Mouse (Mus musculus): ENCODE data around the gene Bpifb9b. TPM values are rescaled to one million over a fixed set of nuclear protein-coding genes. Genes with fewer than 3 reads are reported as not detected.
"Not testable (repeated sequence)": the region's sequence is repeated elsewhere in the genome, so short reads cannot be mapped to it uniquely, and the experiment has no call there.

The Bpifb9b gene
- polyA plus RNA-seq, 1 experiment from 2014 or later: not detected

GRCm38 (mm10) chr2:154348152-154348551 is 41.1 kb downstream of the Bpifb9b start:
- no peak for DNase-seq (ENCODE audit: low spot score)
- Histone ChIP-seq H3K9me3 (no peaks in the 10 kb centered on the region), H3K27me3 (replicated peaks; ENCODE audit: low read depth, poor library complexity, severe bottlenecking) (no peaks in the 10 kb centered on the region), H3K27ac (replicated peaks) (no peak overlapping the region), H3K36me3 (replicated peaks) (peaks cover 77% of the 10 kb centered on the region), H3K4me1 (no peaks in the 10 kb centered on the region), H3K4me3 (no peak overlapping the region)
- WGBS: 93% methylated on average over 3 of the region's 3 CpGs

- not testable (repeated sequence) for H3K4me1 ChIP-seq; H3K9me3 ChIP-seq; H3K27me3 ChIP-seq (replicated peaks; ENCODE audit: low read depth, poor library complexity, severe bottlenecking)
- peaks cover 37% of the 10 kb centered on the region for H3K36me3 ChIP-seq (replicated peaks)
- peak; percentile 42 for DNase-seq (ENCODE audit: low spot score)
- 69% methylated on average over 16 of the region's 19 CpGs for WGBS
- H3K27ac ChIP-seq (replicated peaks): peak overlapping the region; percentile 73
- peak overlapping the region; percentile 52 for H3K4me3 ChIP-seq
These were observed 47.0 kb downstream of the Bpifb9b start for GRCm38 (mm10) chr2:154354000-154354425.

- WGBS: 90% methylated on average over 1 of the region's 1 CpGs
- no peak for DNase-seq (ENCODE audit: low spot score)
- H3K36me3 ChIP-seq (replicated peaks): peaks cover 47% of the 10 kb centered on the region
- H3K4me1 ChIP-seq: 0 out of 2 replicates have a peak, but pooled peaks cover 2% of the 10 kb centered on the region
- no peak overlapping the region for H3K4me3 ChIP-seq
- H3K27me3 ChIP-seq (replicated peaks; ENCODE audit: low read depth, poor library complexity, severe bottlenecking): no peaks in the 10 kb centered on the region
- H3K27ac ChIP-seq (replicated peaks): no peak overlapping the region
- no peaks in the 10 kb centered on the region for H3K9me3 ChIP-seq
These were observed 60.5 kb downstream of the Bpifb9b start for GRCm38 (mm10) chr2:154367510-154367909.

Other genes with a start within 250 kb of the Bpifb9b start
- not detected in 2 replicates for gene Bpifa3, start 176.9 kb upstream of the Bpifb9b start, polyA plus RNA-seq (2016; fragmentation: Nextera tagmentation; extraction: Ambion mirVana)
- gene Bpifa1, start 164.3 kb upstream of the Bpifb9b start, polyA plus RNA-seq (2016; fragmentation: Nextera tagmentation; extraction: Ambion mirVana): not detected in 2 replicates
- not detected in 2 replicates for gene Bpifa5, start 144.6 kb upstream of the Bpifb9b start, polyA plus RNA-seq (2016; fragmentation: Nextera tagmentation; extraction: Ambion mirVana)
- not detected in 2 replicates for gene Bpifb1, start 116.4 kb upstream of the Bpifb9b start, polyA plus RNA-seq (2016; fragmentation: Nextera tagmentation; extraction: Ambion mirVana)
- 0.20 and 0.32 TPM in 2 replicates for gene Bpifb5, start 83.5 kb upstream of the Bpifb9b start, polyA plus RNA-seq (2016; fragmentation: Nextera tagmentation; extraction: Ambion mirVana)
- not detected in 2 replicates for gene Bpifb9a, start 49.4 kb upstream of the Bpifb9b start, polyA plus RNA-seq (2016; fragmentation: Nextera tagmentation; extraction: Ambion mirVana)
- gene Cdk5rap1, start 65.8 kb downstream of the Bpifb9b start, polyA plus RNA-seq (2016; fragmentation: Nextera tagmentation; extraction: Ambion mirVana): 15.1 and 15.8 TPM in 2 replicates
- 3.0 and 3.9 TPM in 2 replicates for gene Snta1, start 100.9 kb downstream of the Bpifb9b start, polyA plus RNA-seq (2016; fragmentation: Nextera tagmentation; extraction: Ambion mirVana)
- gene Cbfa2t2, start 129.3 kb downstream of the Bpifb9b start, polyA plus RNA-seq (2016; fragmentation: Nextera tagmentation; extraction: Ambion mirVana): 68.8 and 72.2 TPM in 2 replicates
- gene 1700003F12Rik, start 239.9 kb downstream of the Bpifb9b start, polyA plus RNA-seq (2016; fragmentation: Nextera tagmentation; extraction: Ambion mirVana): 1.3 and 2.9 TPM in 2 replicates
- gene Actl10, start 244.5 kb downstream of the Bpifb9b start, polyA plus RNA-seq (2016; fragmentation: Nextera tagmentation; extraction: Ambion mirVana): 0.19 and 0.33 TPM in 2 replicates